Mouse (Mus musculus) lung, postnatal 0 days (tissue): ENCODE measurements around the gene Gm11007. TPM values are rescaled to one million over a fixed set of nuclear protein-coding genes. Genes with fewer than 3 reads are reported as not detected.
"Not testable (repeated sequence)": the region's sequence is repeated elsewhere in the genome, so short reads cannot be mapped to it uniquely, and the experiment has no call there.

ENCODE experiments used
- ATAC-seq: fragments of 200-750 bp; cut with Nextera tagmentation; 2 replicates; pipeline ENCODE4 v1.8.0; 2017; ENCODE audit warnings: moderate library complexity
- DNase-seq: peaks from one replicate; pipeline ENCODE4 v3.0.0-alpha.2; 2016; ENCODE audit warnings: low spot score
- H3K27ac ChIP-seq: fragments of 300-500 bp; sonication (generic); 2 replicates; pipeline ENCODE4 v1.5.1; 2014; ENCODE audit warnings: antibody characterized with exemption, mild to moderate bottlenecking, low read length, mixed read lengths
- H3K27me3 ChIP-seq: fragments of 300-500 bp; sonication (generic); replicated peaks from 2 replicates; pipeline ENCODE4 v1.6.1; 2014; ENCODE audit warnings: low read length, mixed read lengths; ENCODE audit not compliant: insufficient read depth
- H3K36me3 ChIP-seq: fragments of 300-500 bp; sonication (generic); 2 replicates; pipeline ENCODE4 v1.6.1; 2014; ENCODE audit warnings: low read length, mixed read lengths; ENCODE audit not compliant: insufficient read depth
- H3K4me1 ChIP-seq: fragments of 300-500 bp; sonication (generic); 2 replicates; pipeline ENCODE4 v1.6.1; 2014; ENCODE audit warnings: antibody characterized with exemption, low read depth, low read length, mixed read lengths; ENCODE audit not compliant: insufficient read depth
- H3K4me2 ChIP-seq: fragments of 300-500 bp; sonication (generic); replicated peaks from 2 replicates; pipeline ENCODE4 v1.6.1; 2014; ENCODE audit warnings: low read depth, mild to moderate bottlenecking, low read length, moderate library complexity, mixed read lengths
- H3K4me3 ChIP-seq: fragments of 300-500 bp; sonication (generic); 2 replicates; pipeline ENCODE4 v1.5.1; 2014; ENCODE audit warnings: low read depth, low read length
- H3K9ac ChIP-seq: fragments of 300-500 bp; sonication (generic); replicated peaks from 2 replicates; pipeline ENCODE4 v1.6.1; 2014; ENCODE audit warnings: low read depth, mild to moderate bottlenecking
- H3K9me3 ChIP-seq: fragments of 300-500 bp; sonication (generic); 2 replicates; pipeline ENCODE4 v1.6.1; 2016; ENCODE audit warnings: low read length, mixed read lengths
- WGBS: fragments of 180-500 bp; shearing (Covaris S2); extraction: QIAGEN DNeasy Blood & Tissue Kit; methylation state at CpG from one replicate; pipeline ENCODE4 v1.1.7; 2014; 5-methylcytosine and 5-hydroxymethylcytosine counted together
- polyA plus RNA-seq: library from polyadenylated mRNA; unstranded; fragments of >200 nt; fragmentation: Nextera tagmentation; extraction: Ambion mirVana; gene quantifications from 2 replicates; pipeline ENCODE4 v1.2.1, GENCODE M21; 2015

Gene Gm11007
- not detected in 2 replicates for polyA plus RNA-seq

DNA sequence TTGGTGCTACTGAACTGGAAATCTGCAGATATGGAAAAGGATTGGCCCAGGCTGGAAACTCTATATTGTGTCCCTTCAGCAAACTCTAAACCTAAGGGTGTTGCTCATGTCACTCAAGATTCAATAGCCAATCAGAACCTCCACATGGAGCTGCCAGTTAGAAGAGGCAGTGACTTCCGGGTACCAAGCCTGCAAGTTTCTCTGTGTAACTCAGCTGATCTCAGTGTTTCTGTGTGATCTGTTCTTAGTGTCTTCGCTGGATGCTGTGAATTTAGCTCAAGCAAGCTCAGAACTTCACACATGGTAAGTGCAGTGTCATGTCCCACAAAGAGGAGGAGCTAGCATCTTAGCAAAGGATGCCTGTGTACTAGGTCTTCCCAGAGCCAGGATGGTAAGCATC lies at the start of gene Gm11007:
TSS of gene Gm11007 (plus strand) at position 301 of the 400 bp plus-strand sequence.
- H3K4me2 ChIP-seq, H3K4me3 ChIP-seq, H3K4me1 ChIP-seq, H3K27me3 ChIP-seq, H3K27ac ChIP-seq, ATAC-seq, H3K9ac ChIP-seq, H3K36me3 ChIP-seq, DNase-seq, H3K9me3 ChIP-seq: not testable (repeated sequence)
- WGBS = no CpG with 5 or more reads among the region's 2 CpGs

Other genes with a start within 250 kb of the Gm11007 start
- 10.7 and 11.7 TPM in 2 replicates for gene Gm4724, start 208.2 kb upstream of the Gm11007 start, polyA plus RNA-seq
- 3.3 and 4.7 TPM in 2 replicates for gene Zfp965, start 174.0 kb upstream of the Gm11007 start, polyA plus RNA-seq
- 19.6 and 28.9 TPM in 2 replicates for gene Zfp969, start 59.7 kb downstream of the Gm11007 start, polyA plus RNA-seq
- not detected in 2 replicates for gene Gm2007, start 97.6 kb downstream of the Gm11007 start, polyA plus RNA-seq
- gene Gm14288, start 157.1 kb downstream of the Gm11007 start, polyA plus RNA-seq = 1.8 and 2.5 TPM in 2 replicates
- 11.3 and 14.7 TPM in 2 replicates for gene Gm6710, start 225.2 kb downstream of the Gm11007 start, polyA plus RNA-seq